ENCODE assay signal across 8 mouse cellular contexts in the genomic region with DNA sequence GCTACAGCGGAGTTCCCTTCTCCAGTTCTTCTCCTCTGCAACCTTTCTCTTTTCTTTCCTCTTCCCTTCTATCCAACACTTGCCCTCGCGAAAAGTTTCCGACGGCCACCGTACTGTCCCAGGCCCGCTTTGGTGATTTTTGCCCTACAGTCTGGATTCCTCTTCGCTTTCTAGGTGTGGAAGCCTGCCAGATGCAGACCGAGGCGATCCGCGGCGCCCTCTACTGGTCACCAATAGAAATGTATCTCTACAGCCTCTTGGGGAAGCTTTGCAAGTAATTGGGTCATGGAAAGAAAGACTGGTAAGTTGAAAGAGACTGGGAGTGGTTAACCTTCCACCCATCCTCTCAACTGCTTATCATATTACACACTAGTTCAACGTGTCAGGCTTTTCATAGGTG. TPM values are rescaled to one million over a fixed set of nuclear protein-coding genes. Genes with fewer than 3 reads are reported as not detected.
A peak's percentile ranks its signal among the peaks of the same experiment; 100 is the strongest.
DNase-seq lines count a peak whose midpoint lies in the region; ATAC-seq lines count a peak whose summit lies in the region.

No protein-coding gene starts in this region.

- no peak overlapping the region for H3K27ac ChIP-seq in forebrain, embryonic 11.5 days (ENCODE audit: low read depth, low read length)

- H3K9ac ChIP-seq in forebrain, embryonic 11.5 days (ENCODE audit: low read length), result no peak overlapping the region

- no peaks in the 10 kb centered on the region for H3K9me3 ChIP-seq in forebrain, embryonic 11.5 days (ENCODE audit: control insufficient read depth, low read length)

- no peak overlapping the region for H3K4me2 ChIP-seq in forebrain, embryonic 11.5 days (ENCODE audit: low read depth, low read length, severe bottlenecking)

- peak; percentile 24 for DNase-seq in MEL-GATA-1-ER (ENCODE audit: extremely low read depth, low read depth)
- DNase-seq in c-Kit-positive CD71-negative TER-119-negative erythroid progenitor cells, embryonic 14.5 days (ENCODE audit: low read depth), result peak; percentile 36
- peak; percentile 89 for DNase-seq in forebrain, embryonic 11.5 days (ENCODE audit: low spot score)
- DNase-seq in heart, postnatal 4 days, result peak; percentile 82
- peak; percentile 83 to 87 for DNase-seq in layer of hippocampus, postnatal 10 days (ENCODE audit: low spot score in 2 of 2)
- peak; percentile 82 to 84 for DNase-seq in lung, postnatal 4 days
- DNase-seq in right cerebral cortex, postnatal 4 days, result peak; percentile 84
- DNase-seq in yolk sac, embryonic 10.5 days (ENCODE audit: low spot score), result no peak

- ATAC-seq in forebrain, embryonic 11.5 days (replicated peaks; ENCODE audit: low FRiP score), result peak; percentile 64; the same call in 1 of the 2 replicates

- WGBS in forebrain, embryonic 11.5 days, result 2% methylated on average over 14 of the region's 14 CpGs

- H3K4me1 ChIP-seq in forebrain, embryonic 11.5 days (replicated peaks; ENCODE audit: control insufficient read depth, insufficient read depth, low read length), result 0 out of 2 replicates have a peak, but pooled peaks cover 3% of the 10 kb centered on the region

- peaks cover 60% of the 10 kb centered on the region for H3K27me3 ChIP-seq in forebrain, embryonic 11.5 days (ENCODE audit: control insufficient read depth, insufficient read depth, low read length)

- no peak overlapping the region for H3K4me3 ChIP-seq in forebrain, embryonic 11.5 days (ENCODE audit: low read depth, low read length)

- no peaks in the 10 kb centered on the region for H3K36me3 ChIP-seq in forebrain, embryonic 11.5 days (ENCODE audit: control insufficient read depth, insufficient read depth, low read length)

RNA-seq across cellular contexts. Expression of gene Nkx2-1, which starts 4.4 kb away (rescaled TPM):
- polyA plus RNA-seq in forebrain, embryonic 11.5 days (2014; fragmentation: Nextera tagmentation; extraction: Ambion mirVana), result 36.6 and 45.7 TPM in 2 replicates
- total RNA-seq in heart, postnatal 4 days (2021), result not detected
- total RNA-seq in layer of hippocampus, postnatal 10 days (2021), result 1 to 10 TPM in 1 of 2 experiments, under 1 TPM in 1; 0.67 to 1.1 TPM
